ENCODE assay signal across 12 mouse cellular contexts in the genomic region with DNA sequence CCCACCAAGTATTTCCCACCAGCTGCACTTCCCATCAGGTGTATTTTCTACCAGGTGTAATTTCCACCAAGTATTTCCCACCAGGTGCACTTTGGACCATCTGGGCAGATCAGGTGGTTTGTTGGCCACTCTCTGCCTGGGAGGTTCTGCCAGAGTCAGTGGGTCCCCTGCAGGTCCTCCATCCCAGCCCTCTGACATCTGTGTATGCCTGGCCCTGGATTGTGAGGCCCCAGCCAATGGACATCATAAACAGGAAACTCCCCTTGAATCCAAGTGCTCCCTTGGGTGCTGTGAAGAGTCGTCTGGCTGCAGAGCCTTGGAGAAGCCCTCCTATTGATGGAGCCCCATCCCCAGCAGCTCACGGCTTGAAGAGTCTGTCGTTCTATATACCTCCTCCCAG.
"Had no signal": no experiment of that assay in that cellular context is flagged by ENCODE, and none has a peak within 500 bp of the region (broad histone marks: within the 10 kb centered on the region; RNA-seq: fewer than 3 reads in every experiment).

No protein-coding gene starts in this region.

- H3K36me3 ChIP-seq: midbrain, embryonic 12.5 days; neural tube, embryonic 13.5 days had no signal

- DNase-seq: kidney, adult 9 months; kidney, postnatal 36 days; layer of hippocampus, adult 9-11 months; left cerebral cortex, postnatal 4 days; lung, adult 18-20 months; right cerebral cortex, postnatal 14 days; thymus, postnatal 36 days had no signal

- H3K9me3 ChIP-seq: neural tube, embryonic 13.5 days had no signal

- ATAC-seq: midbrain, embryonic 16.5 days had no signal

- H3K9ac ChIP-seq: liver, embryonic 14.5 days; midbrain, embryonic 12.5 days; neural tube, embryonic 13.5 days had no signal

- H3K4me2 ChIP-seq: midbrain, embryonic 12.5 days; neural tube, embryonic 13.5 days had no signal

- H3K27ac ChIP-seq: kidney, postnatal 0 days; liver, embryonic 14.5 days; midbrain, embryonic 12.5 days; neural tube, embryonic 13.5 days had no signal

- H3K4me1 ChIP-seq: midbrain, embryonic 12.5 days had no signal

- H3K4me3 ChIP-seq: midbrain, embryonic 12.5 days; neural tube, embryonic 13.5 days had no signal

- H3K27me3 ChIP-seq: midbrain, embryonic 12.5 days; neural tube, embryonic 13.5 days had no signal
